Mouse (Mus musculus): ENCODE data around the gene Saal1. TPM values are rescaled to one million over a fixed set of nuclear protein-coding genes. Genes with fewer than 3 reads are reported as not detected.
A peak's percentile ranks its signal among the peaks of the same experiment; 100 is the strongest.

Gene Saal1
- polyA plus RNA-seq, 1 experiment from 2014 or later = 32.9 TPM

- no peaks in the 10 kb centered on the region for H3K9me3 ChIP-seq
- H3K27me3 ChIP-seq = no peaks in the 10 kb centered on the region
- no peak overlapping the region for H3K4me2 ChIP-seq
- H3K4me1 ChIP-seq = no peaks in the 10 kb centered on the region
- H3K36me3 ChIP-seq = no peaks in the 10 kb centered on the region
- H3K27ac ChIP-seq = no peak overlapping the region
- H3K4me3 ChIP-seq = no peak overlapping the region
- WGBS = 64% methylated on average over 4 of the region's 4 CpGs
- no peak for ATAC-seq (ENCODE audit: borderline replicate concordance, extremely low read depth, low FRiP score, low TSS enrichment)
- H3K9ac ChIP-seq = no peak overlapping the region
Measured at GRCm38 (mm10) chr7:46648431-46649140, 61.9 kb downstream of the Saal1 start.

- Histone ChIP-seq H3K9me3 (no peaks in the 10 kb centered on the region), H3K4me1 (peaks cover 17% of the 10 kb centered on the region), H3K36me3 (no peaks in the 10 kb centered on the region), H3K4me2 (no peak overlapping the region), H3K27ac (no peak overlapping the region), H3K4me3 (no peak overlapping the region), H3K9ac (no peak overlapping the region), H3K27me3 (peaks cover 4% of the 10 kb centered on the region; the same call in 1 of the 2 replicates)
- ATAC-seq (ENCODE audit: borderline replicate concordance, extremely low read depth, low FRiP score, low TSS enrichment) = no peak
- 74% methylated on average over 1 of the region's 1 CpGs for WGBS
Measured at GRCm38 (mm10) chr7:46643172-46643571, 67.3 kb downstream of the Saal1 start.

GRCm38 (mm10) chr7:46640062-46640461 lies 70.4 kb downstream of the Saal1 start:
- Histone ChIP-seq H3K27me3 (peaks cover 4% of the 10 kb centered on the region; the same call in 1 of the 2 replicates), H3K27ac (no peak overlapping the region), H3K9me3 (no peaks in the 10 kb centered on the region), H3K36me3 (no peaks in the 10 kb centered on the region), H3K4me1 (peaks cover 18% of the 10 kb centered on the region), H3K4me2 (peak overlapping the region; percentile 98), H3K4me3 (peak overlapping the region; percentile 61), H3K9ac (peak overlapping the region; percentile 79)
- ATAC-seq (ENCODE audit: borderline replicate concordance, extremely low read depth, low FRiP score, low TSS enrichment) = no peak
- WGBS = 15% methylated on average over 17 of the region's 17 CpGs

GRCm38 (mm10) chr7:46639692-46640031 lies 70.8 kb downstream of the Saal1 start, which contains the start of gene Sergef:
Sergef (minus strand) TSS chr7:46639807.
- H3K27me3 ChIP-seq = peaks cover 4% of the 10 kb centered on the region; the same call in 1 of the 2 replicates
- peak within 1 kb of the TSS; percentile 98 for H3K4me2 ChIP-seq
- peak within 1 kb of the TSS; percentile 48; the same call in 1 of the 2 replicates for H3K27ac ChIP-seq
- H3K36me3 ChIP-seq = no peaks in the 10 kb centered on the region
- peak within 1 kb of the TSS; percentile 61 for H3K4me3 ChIP-seq
- no peaks in the 10 kb centered on the region for H3K9me3 ChIP-seq
- peak within 1 kb of the TSS; percentile 79 for H3K9ac ChIP-seq
- under 1% methylated on average over 30 of the region's 30 CpGs for WGBS
- peak; percentile 95 for ATAC-seq (ENCODE audit: borderline replicate concordance, extremely low read depth, low FRiP score, low TSS enrichment)
- H3K4me1 ChIP-seq = peaks cover 18% of the 10 kb centered on the region

- H3K4me1 ChIP-seq = peaks cover 18% of the 10 kb centered on the region
- no peaks in the 10 kb centered on the region for H3K9me3 ChIP-seq
- peak overlapping the region; percentile 48; the same call in 1 of the 2 replicates for H3K27ac ChIP-seq
- H3K27me3 ChIP-seq = peaks cover 4% of the 10 kb centered on the region; the same call in 1 of the 2 replicates
- H3K9ac ChIP-seq = peak overlapping the region; percentile 79
- H3K4me2 ChIP-seq = peak overlapping the region; percentile 98
- peak; percentile 33 for ATAC-seq (ENCODE audit: borderline replicate concordance, extremely low read depth, low FRiP score, low TSS enrichment)
- no peaks in the 10 kb centered on the region for H3K36me3 ChIP-seq
- WGBS = 7% methylated on average over 32 of the region's 32 CpGs
- H3K4me3 ChIP-seq = peak overlapping the region; percentile 61
Measured at GRCm38 (mm10) chr7:46638889-46639691, 71.4 kb downstream of the Saal1 start.

Other genes starting within 250 kb of the Saal1 start
- gene Sergef, start 70.9 kb downstream of the Saal1 start, polyA plus RNA-seq (2015; fragmentation: Nextera tagmentation; extraction: Ambion mirVana) = 13.3 and 14.4 TPM in 2 replicates
- gene Tph1, start 38.1 kb downstream of the Saal1 start, polyA plus RNA-seq (2015; fragmentation: Nextera tagmentation; extraction: Ambion mirVana) = 0.39 and 0.55 TPM in 2 replicates
- gene Saa3, start 5.0 kb upstream of the Saal1 start, polyA plus RNA-seq (2015; fragmentation: Nextera tagmentation; extraction: Ambion mirVana) = 0.16 and 0.40 TPM in 2 replicates
- not detected in 2 replicates for gene Saa4, start 21.9 kb upstream of the Saal1 start, polyA plus RNA-seq (2015; fragmentation: Nextera tagmentation; extraction: Ambion mirVana)
- 0.12 and 0.20 TPM in 2 replicates for gene Saa1, start 32.3 kb upstream of the Saal1 start, polyA plus RNA-seq (2015; fragmentation: Nextera tagmentation; extraction: Ambion mirVana)
- gene Saa2, start 41.1 kb upstream of the Saal1 start, polyA plus RNA-seq (2015; fragmentation: Nextera tagmentation; extraction: Ambion mirVana) = not detected in 2 replicates
- 19.3 and 21.3 TPM in 2 replicates for gene Hps5, start 85.4 kb upstream of the Saal1 start, polyA plus RNA-seq (2015; fragmentation: Nextera tagmentation; extraction: Ambion mirVana)
- 40.6 and 43.8 TPM in 2 replicates for gene Gtf2h1, start 85.4 kb upstream of the Saal1 start, polyA plus RNA-seq (2015; fragmentation: Nextera tagmentation; extraction: Ambion mirVana)
- gene Ldha, start 130.8 kb upstream of the Saal1 start, polyA plus RNA-seq (2015; fragmentation: Nextera tagmentation; extraction: Ambion mirVana) = 1,840 and 1,954 TPM in 2 replicates
- 0.14 TPM in 1 of 2 replicates, not detected in the other for gene Ldhc, start 150.5 kb upstream of the Saal1 start, polyA plus RNA-seq (2015; fragmentation: Nextera tagmentation; extraction: Ambion mirVana)
- gene Tsg101, start 209.3 kb upstream of the Saal1 start, polyA plus RNA-seq (2015; fragmentation: Nextera tagmentation; extraction: Ambion mirVana) = 157 and 163 TPM in 2 replicates
- 12.1 and 13.1 TPM in 2 replicates for gene Uevld, start 247.8 kb upstream of the Saal1 start, polyA plus RNA-seq (2015; fragmentation: Nextera tagmentation; extraction: Ambion mirVana)